Mouse (Mus musculus) c-Kit-positive CD71-positive TER-119-negative erythroid progenitor cells, embryonic 14.5 days (primary cell): ENCODE results near the gene Tshb.

Experiments used
- DNase-seq: peaks from one replicate; pipeline ENCODE4 v3.0.0-alpha.2; 2013; ENCODE audit warnings: low read depth

The Tshb gene

GRCm38 (mm10) chr3:102737106-102737505, 45.4 kb downstream of the Tshb start:
- no peak for DNase-seq

- DNase-seq: no peak
Observed at GRCm38 (mm10) chr3:102736436-102736835, 46.1 kb downstream of the Tshb start.

- no peak for DNase-seq
Observed at GRCm38 (mm10) chr3:102735638-102736037, 46.9 kb downstream of the Tshb start.

- no peak for DNase-seq
Observed at GRCm38 (mm10) chr3:102735031-102735558, 47.4 kb downstream of the Tshb start.

GRCm38 (mm10) chr3:102734313-102735030, 48.0 kb downstream of the Tshb start, which contains the start of gene Tspan2:
TSS of gene Tspan2 (plus strand) at chr3:102734529.
- no peak for DNase-seq

- no peak for DNase-seq
Observed at GRCm38 (mm10) chr3:102733936-102734312, 48.6 kb downstream of the Tshb start.

GRCm38 (mm10) chr3:102733050-102733449, 49.5 kb downstream of the Tshb start:
- DNase-seq: no peak

GRCm38 (mm10) chr3:102732619-102733018, 49.9 kb downstream of the Tshb start:
- no peak for DNase-seq

- DNase-seq: no peak
Observed at GRCm38 (mm10) chr3:102731112-102731511, 51.4 kb downstream of the Tshb start.

GRCm38 (mm10) chr3:102729416-102729815, 53.1 kb downstream of the Tshb start:
- no peak for DNase-seq
